Mouse (Mus musculus): ENCODE measurements at regions not wholly inside any gene's neighbourhood (a gene's known extent, or its start where the extent isn't known, plus 50 kb on each side); places are given as distances from the start of the nearest gene placed in this dataset.
"Not testable (repeated sequence)": the region's sequence is repeated elsewhere in the genome, so short reads cannot be mapped to it uniquely, and the experiment has no call there.

GRCm38 (mm10) chr5:64586316-64586715 is 216.9 kb upstream of the Klf3 start:
- DNase-seq (ENCODE audit: low spot score), result no peak

GRCm38 (mm10) chr5:64586933-64587332 is 216.3 kb upstream of the Klf3 start:
- DNase-seq (ENCODE audit: low spot score), result no peak

- no peak for DNase-seq (ENCODE audit: low spot score)
These were observed 215.1 kb upstream of the Klf3 start for GRCm38 (mm10) chr5:64587895-64588738.

- DNase-seq (ENCODE audit: low spot score), result not testable (repeated sequence)
These were observed 214.4 kb upstream of the Klf3 start for GRCm38 (mm10) chr5:64588768-64589167.

GRCm38 (mm10) chr5:64590036-64590435 is 213.2 kb upstream of the Klf3 start:
- DNase-seq (ENCODE audit: low spot score), result no peak

GRCm38 (mm10) chr5:64590747-64591146 is 212.4 kb upstream of the Klf3 start:
- no peak for DNase-seq (ENCODE audit: low spot score)

- no peak for DNase-seq (ENCODE audit: low spot score)
These were observed 211.4 kb upstream of the Klf3 start for GRCm38 (mm10) chr5:64591792-64592191.

GRCm38 (mm10) chr5:64595220-64595619 is 208.0 kb upstream of the Klf3 start:
- no peak for DNase-seq (ENCODE audit: low spot score)

- no peak for DNase-seq (ENCODE audit: low spot score)
These were observed 207.3 kb upstream of the Klf3 start for GRCm38 (mm10) chr5:64595751-64596344.

GRCm38 (mm10) chr5:64597021-64597420 is 206.2 kb upstream of the Klf3 start:
- no peak for DNase-seq (ENCODE audit: low spot score)

- DNase-seq (ENCODE audit: low spot score), result no peak
These were observed 205.7 kb upstream of the Klf3 start for GRCm38 (mm10) chr5:64597451-64597850.

- DNase-seq (ENCODE audit: low spot score), result no peak
These were observed 204.6 kb upstream of the Klf3 start for GRCm38 (mm10) chr5:64598606-64599005.

- DNase-seq (ENCODE audit: low spot score), result no peak
These were observed 204.2 kb upstream of the Klf3 start for GRCm38 (mm10) chr5:64599015-64599414.

- DNase-seq (ENCODE audit: low spot score), result peak; percentile 49
These were observed 203.3 kb upstream of the Klf3 start for GRCm38 (mm10) chr5:64599865-64600288.

GRCm38 (mm10) chr5:64600392-64600791 is 202.8 kb upstream of the Klf3 start:
- DNase-seq (ENCODE audit: low spot score), result no peak

GRCm38 (mm10) chr5:64600811-64601210 is 202.4 kb upstream of the Klf3 start:
- no peak for DNase-seq (ENCODE audit: low spot score)

- no peak for DNase-seq (ENCODE audit: low spot score)
These were observed 201.9 kb upstream of the Klf3 start for GRCm38 (mm10) chr5:64601285-64601684.

- no peak for DNase-seq (ENCODE audit: low spot score)
These were observed 201.4 kb upstream of the Klf3 start for GRCm38 (mm10) chr5:64601832-64602231.

GRCm38 (mm10) chr5:64602356-64602936 is 200.7 kb upstream of the Klf3 start:
- no peak for DNase-seq (ENCODE audit: low spot score)

- DNase-seq (ENCODE audit: low spot score), result no peak
These were observed 200.0 kb upstream of the Klf3 start for GRCm38 (mm10) chr5:64602996-64603755.

GRCm38 (mm10) chr5:64605171-64605570 is 198.0 kb upstream of the Klf3 start:
- no peak for DNase-seq (ENCODE audit: low spot score)

- no peak for DNase-seq (ENCODE audit: low spot score)
These were observed 197.2 kb upstream of the Klf3 start for GRCm38 (mm10) chr5:64605991-64606390.
